Mouse (Mus musculus) v-Abl transformed pro-B cells (cell line): ENCODE data around the gene Plk5.

Source experiments
- in situ Hi-C, 2 experiments: fragments of 400-800 bp; cut with MboI; formaldehyde crosslinking; loops; one replicate each; pipeline ENCODE4 v1.15.1; 2025; ENCODE audit not compliant: unreplicated experiment in 2 of 2

The Plk5 gene

GRCm38 (mm10) chr10:80356001-80356682 lies at the start of gene Plk5:
Plk5 (plus strand) TSS chr10:80356459.
- in situ Hi-C loops: no loop called here

- in situ Hi-C loops: no loop called here
Measured at GRCm38 (mm10) chr10:80311560-80311959, 44.7 kb upstream of the Plk5 start.

DNA sequence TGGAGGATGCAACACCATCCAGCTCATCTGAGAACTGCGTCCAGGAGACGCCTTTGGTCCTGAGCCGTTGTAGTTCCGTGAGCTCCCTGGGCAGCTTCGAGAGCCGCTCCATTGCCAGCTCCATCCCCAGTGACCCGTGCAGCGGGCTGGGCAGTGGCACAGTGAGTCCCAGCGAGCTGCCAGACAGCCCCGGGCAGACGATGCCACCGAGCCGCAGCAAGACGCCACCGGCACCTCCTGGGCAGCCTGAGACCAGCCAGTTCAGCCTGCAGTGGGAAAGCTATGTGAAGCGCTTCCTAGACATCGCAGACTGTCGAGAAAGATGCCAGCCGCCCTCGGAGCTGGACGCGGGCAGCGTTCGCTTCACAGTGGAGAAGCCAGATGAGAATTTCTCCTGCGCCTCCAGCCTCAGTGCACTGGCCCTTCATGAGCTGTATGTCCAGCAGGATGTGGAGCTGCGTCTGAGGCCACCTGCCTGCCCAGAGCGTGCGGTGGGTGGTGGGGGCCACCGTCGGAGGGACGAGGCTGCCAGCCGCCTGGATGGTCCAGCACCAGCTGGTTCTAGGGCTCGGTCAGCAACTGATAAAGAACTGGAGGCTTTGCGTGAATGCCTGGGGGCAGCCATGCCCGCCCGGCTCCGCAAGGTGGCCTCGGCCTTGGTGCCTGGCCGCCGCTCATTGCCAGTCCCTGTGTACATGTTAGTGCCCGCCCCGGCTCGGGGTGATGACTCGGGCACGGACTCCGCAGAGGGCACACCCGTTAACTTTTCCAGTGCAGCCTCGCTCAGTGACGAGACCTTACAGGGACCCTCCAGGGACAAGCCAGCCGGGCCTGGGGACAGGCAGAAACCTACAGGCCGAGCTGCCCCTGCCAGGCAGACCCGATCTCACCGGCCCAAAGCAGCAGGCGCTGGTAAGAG lies 43.4 kb upstream of the Plk5 start:
- in situ Hi-C loops: no loop called here

DNA sequence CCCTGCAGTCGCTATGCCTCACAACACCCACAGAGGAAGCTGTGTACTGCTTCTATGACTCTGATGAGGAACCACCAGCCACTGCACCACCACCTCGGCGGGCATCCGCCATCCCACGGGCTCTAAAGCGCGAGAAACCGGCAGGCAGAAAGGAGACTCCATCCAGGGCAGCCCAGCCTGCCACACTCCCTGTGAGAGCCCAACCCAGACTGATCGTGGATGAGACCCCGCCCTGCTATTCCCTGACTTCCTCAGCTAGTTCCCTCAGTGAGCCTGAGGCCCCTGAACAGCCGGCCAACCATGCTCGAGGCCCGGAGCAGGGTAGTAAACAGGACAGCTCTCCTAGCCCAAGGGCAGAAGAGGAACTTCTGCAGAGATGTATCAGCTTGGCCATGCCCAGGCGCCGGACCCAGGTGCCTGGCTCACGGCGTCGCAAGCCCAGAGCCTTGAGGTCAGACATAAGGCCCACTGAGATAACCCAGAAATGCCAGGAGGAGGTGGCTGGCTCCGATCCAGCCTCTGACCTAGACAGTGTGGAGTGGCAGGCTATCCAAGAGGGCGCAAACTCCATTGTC lies 42.5 kb upstream of the Plk5 start:
- in situ Hi-C loops: no loop called here

- in situ Hi-C loops: no loop called here
Measured at GRCm38 (mm10) chr10:80314494-80315001, 41.7 kb upstream of the Plk5 start.

DNA sequence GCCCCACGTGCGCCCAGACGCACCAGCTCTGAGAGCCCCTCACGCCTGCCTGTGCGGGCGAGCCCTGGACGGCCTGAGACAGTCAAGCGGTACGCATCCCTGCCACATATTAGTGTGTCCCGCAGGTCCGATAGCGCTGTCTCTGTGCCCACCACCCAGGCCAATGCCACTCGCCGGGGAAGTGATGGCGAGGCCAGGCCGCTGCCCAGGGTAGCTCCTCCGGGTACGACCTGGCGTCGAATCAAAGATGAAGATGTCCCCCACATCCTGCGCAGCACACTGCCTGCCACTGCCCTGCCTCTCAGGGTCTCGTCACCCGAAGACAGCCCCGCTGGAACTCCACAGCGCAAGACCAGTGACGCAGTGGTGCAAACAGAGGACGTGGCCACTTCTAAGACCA lies 40.9 kb upstream of the Plk5 start:
- in situ Hi-C loops: no loop called here

- in situ Hi-C loops: no loop called here
Measured at GRCm38 (mm10) chr10:80316359-80316781, 39.9 kb upstream of the Plk5 start.

GRCm38 (mm10) chr10:80317011-80317410 lies 39.2 kb upstream of the Plk5 start:
- in situ Hi-C loops: no loop called here

GRCm38 (mm10) chr10:80320340-80320760 lies 35.9 kb upstream of the Plk5 start, which contains the start of gene 2310011J03Rik:
2310011J03Rik (minus strand) TSS chr10:80320537.
- in situ Hi-C loops: loop anchor here in 1 of 2 experiments (5.0 kb wide), 1 partner anchor 53 kb away; no protein-coding TSS in a partner anchor

DNA sequence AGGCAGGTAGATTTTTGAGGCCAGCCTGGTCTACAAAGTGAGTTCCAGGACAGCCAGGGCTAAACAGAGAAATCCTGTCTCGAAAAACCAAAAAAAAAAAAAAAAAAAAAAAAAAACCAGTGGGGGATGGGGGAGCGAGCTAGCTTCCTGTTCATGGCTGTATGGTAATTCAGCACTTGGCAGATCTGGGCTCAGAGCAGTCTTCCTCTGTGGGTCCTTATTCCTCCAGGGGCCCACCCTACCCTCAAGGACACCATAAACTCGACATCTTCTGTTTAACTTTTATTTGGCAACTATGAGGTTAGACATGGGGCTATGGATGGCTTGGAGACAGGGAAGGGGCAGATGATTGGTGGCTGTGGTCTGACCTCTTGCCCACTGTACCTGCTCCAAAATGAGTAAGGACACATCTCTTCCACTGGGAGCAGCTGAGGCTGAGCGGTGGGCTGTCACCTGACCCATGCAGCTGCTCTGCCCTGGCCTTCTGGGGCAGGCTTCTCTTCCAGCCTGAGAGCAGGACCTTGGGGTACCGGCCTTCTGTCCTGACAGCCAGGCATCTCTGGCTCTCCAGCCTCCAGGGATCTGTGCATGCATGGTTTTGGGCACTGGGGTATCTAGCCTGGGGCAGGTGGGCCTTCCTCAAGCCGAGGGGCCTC lies 35.1 kb upstream of the Plk5 start:
- in situ Hi-C loops: loop anchor here in 1 of 2 experiments (5.0 kb wide), 1 partner anchor 54 kb away; no protein-coding TSS in a partner anchor

- in situ Hi-C loops: loop anchor here in 1 of 2 experiments (5.0 kb wide), 1 partner anchor 55 kb away; no protein-coding TSS in a partner anchor
Measured at GRCm38 (mm10) chr10:80321670-80322581, 34.3 kb upstream of the Plk5 start.

DNA sequence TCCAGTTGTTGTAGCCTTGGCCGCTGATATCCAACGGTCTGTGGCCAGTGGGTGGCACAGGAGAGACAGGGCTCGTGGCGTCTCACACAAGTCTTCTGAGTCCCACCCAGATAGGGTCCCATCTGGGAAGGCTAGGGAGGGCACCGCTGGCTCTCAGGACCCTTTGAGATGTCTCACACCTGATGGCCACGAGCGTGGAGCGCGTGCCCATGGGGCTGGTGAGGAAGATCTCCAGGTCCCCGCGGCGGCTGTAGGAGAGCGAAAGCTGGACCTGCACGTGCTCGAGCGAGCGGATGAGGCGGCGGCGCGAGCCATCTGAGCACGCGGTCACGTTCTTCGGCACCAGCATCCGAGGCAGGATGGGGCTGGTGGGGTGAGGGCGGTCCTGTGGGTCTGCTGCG lies 33.4 kb upstream of the Plk5 start:
- in situ Hi-C loops: loop anchor here in 1 of 2 experiments (5.0 kb wide), 1 partner anchor 56 kb away; no protein-coding TSS in a partner anchor

DNA sequence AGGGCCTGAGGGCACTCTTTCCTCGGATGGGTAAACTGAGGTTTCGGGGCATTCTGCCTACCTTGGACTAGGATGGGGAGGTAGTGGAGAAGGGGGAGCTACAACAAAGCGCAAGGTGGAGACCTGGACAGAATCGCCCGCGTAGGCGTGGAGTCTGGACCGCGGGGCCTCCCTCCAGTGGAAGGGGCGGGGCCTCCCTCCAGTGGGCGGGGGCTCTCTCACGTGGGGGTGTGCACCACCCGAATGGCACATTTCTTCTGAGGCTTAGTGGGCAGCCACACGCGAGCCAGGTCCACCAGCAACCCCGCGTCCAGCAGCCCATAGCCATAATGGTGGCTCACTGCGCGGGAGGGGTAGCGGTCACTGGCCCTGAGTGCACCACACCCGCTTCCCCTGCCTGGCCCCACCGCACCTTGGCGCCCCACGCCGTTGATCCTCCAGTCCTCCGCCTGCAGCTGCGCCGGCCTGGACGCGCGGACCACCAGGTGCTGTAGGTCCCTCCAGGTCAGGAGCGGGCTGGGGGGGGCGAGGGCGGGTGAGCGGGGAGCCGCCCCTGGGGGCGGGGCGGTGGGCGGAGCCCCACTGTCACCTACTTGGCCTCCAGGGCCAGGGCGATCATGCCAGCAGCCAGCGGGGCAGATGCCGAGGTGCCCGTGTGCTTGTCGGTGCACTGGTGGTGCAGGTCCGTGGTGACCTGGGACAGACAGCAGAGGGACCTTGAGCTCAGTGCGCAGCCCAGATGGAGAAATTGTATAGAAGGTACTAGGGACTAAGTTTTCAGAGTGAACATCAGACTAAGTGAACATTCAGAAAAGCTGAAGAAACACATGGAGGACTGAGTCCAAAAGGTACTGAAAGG lies 32.8 kb upstream of the Plk5 start:
- in situ Hi-C loops: loop anchor here in 1 of 2 experiments (5.0 kb wide), 1 partner anchor 56 kb away; no protein-coding TSS in a partner anchor

- in situ Hi-C loops: loop anchor here in 1 of 2 experiments (5.0 kb wide), 1 partner anchor 57 kb away; no protein-coding TSS in a partner anchor
Measured at GRCm38 (mm10) chr10:80324120-80325037, 31.9 kb upstream of the Plk5 start.

DNA sequence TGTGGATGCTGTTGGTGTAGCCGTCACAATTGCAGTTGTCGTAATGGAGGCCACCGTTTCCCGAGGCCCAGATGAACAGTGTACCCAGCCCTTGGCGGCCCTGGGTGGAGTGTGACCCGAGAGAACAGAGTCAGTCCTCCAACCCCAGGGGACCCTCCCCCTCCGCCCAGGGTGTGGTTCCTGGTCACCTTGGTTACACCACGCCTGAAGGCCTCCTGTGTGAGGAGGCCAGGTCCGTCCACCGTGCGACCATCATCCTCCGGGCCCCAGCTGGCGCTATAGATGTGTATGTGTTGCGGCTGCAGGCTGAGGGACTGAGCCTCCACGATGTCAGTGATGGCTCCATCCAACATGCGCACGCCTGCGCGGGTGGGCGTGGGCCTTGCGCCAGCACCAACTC lies 31.2 kb upstream of the Plk5 start:
- in situ Hi-C loops: no loop called here

DNA sequence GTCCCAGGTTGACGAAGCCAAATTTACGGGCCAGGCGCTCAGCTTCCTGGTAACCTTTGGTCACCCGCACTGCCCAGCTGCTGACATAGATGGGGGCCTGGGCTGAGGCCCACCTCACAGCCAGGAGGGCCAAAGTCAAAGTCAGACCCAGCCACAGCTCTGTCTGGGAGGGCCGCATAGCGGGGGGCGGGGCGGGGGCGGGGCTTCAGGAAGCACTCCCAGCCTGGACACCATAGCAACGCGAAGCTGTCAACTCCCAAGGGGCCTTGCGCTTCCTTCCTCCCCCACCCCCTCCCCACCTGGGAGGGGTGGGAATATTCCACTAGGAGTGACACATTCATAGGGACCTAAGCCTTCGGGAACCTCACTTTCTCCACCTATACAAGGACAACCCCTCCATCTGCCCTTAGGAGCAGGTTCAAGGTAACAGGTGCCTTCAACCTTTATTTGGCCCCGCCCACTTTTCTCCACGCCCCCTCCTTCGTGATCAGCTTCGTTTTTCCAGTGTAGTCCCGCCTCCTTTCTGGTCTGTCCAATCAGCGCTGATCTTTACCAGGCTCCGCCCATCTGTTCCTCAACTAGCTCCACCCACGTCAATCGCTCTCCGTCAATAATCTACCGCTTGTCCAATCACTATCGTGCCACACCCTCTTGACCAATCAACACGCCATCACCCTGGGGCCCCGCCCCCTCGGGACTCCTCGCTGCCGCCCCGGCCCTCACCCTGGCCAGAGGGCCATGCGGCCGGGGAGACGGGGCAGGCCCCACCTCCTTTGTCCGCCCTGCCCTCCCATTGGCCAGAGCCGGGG lies 26.8 kb upstream of the Plk5 start, which contains the start of the genes Pcsk4 and Reep6:
TSS of gene Pcsk4 (minus strand) at position 226 of the 809 bp plus-strand sequence.
TSS of gene Reep6 (plus strand) at position 681 of the 809 bp plus-strand sequence.
- in situ Hi-C loops: no loop called here
